Mouse (Mus musculus): ENCODE results near the gene Lurap1l. TPM values are rescaled to one million over a fixed set of nuclear protein-coding genes. Genes with fewer than 3 reads are reported as not detected.
"Not testable (repeated sequence)": the region's sequence is repeated elsewhere in the genome, so short reads cannot be mapped to it uniquely, and the experiment has no call there.

The Lurap1l gene
- polyA plus RNA-seq, 1 experiment from 2014 or later = 4.4 TPM

- DNase-seq (ENCODE audit: low spot score) = not testable (repeated sequence)
Measured at GRCm38 (mm10) chr4:80917128-80917527, 6.7 kb downstream of the Lurap1l start.

GRCm38 (mm10) chr4:80917812-80918211 is 7.4 kb downstream of the Lurap1l start:
- no peak for DNase-seq (ENCODE audit: low spot score)

- DNase-seq (ENCODE audit: low spot score) = no peak
Measured at GRCm38 (mm10) chr4:80918526-80919129, 8.2 kb downstream of the Lurap1l start.

- no peak for DNase-seq (ENCODE audit: low spot score)
Measured at GRCm38 (mm10) chr4:80919217-80919867, 8.9 kb downstream of the Lurap1l start.

GRCm38 (mm10) chr4:80921646-80922489 is 11.4 kb downstream of the Lurap1l start:
- no peak for DNase-seq (ENCODE audit: low spot score)

- no peak for DNase-seq (ENCODE audit: low spot score)
Measured at GRCm38 (mm10) chr4:80922654-80923053, 12.2 kb downstream of the Lurap1l start.

- no peak for DNase-seq (ENCODE audit: low spot score)
Measured at GRCm38 (mm10) chr4:80924815-80925214, 14.4 kb downstream of the Lurap1l start.

GRCm38 (mm10) chr4:80925752-80926519 is 15.5 kb downstream of the Lurap1l start:
- DNase-seq (ENCODE audit: low spot score) = no peak

GRCm38 (mm10) chr4:80934749-80935148 is 24.3 kb downstream of the Lurap1l start:
- DNase-seq (ENCODE audit: low spot score) = no peak

- no peak for DNase-seq (ENCODE audit: low spot score)
Measured at GRCm38 (mm10) chr4:80939115-80939514, 28.7 kb downstream of the Lurap1l start.

GRCm38 (mm10) chr4:80940946-80941345 is 30.5 kb downstream of the Lurap1l start:
- no peak for DNase-seq (ENCODE audit: low spot score)

- DNase-seq (ENCODE audit: low spot score) = no peak
Measured at GRCm38 (mm10) chr4:80941978-80942377, 31.5 kb downstream of the Lurap1l start.

GRCm38 (mm10) chr4:80944605-80945004 is 34.2 kb downstream of the Lurap1l start:
- DNase-seq (ENCODE audit: low spot score) = no peak

GRCm38 (mm10) chr4:80949110-80949509 is 38.7 kb downstream of the Lurap1l start:
- no peak for DNase-seq (ENCODE audit: low spot score)

GRCm38 (mm10) chr4:80949720-80950119 is 39.3 kb downstream of the Lurap1l start:
- no peak for DNase-seq (ENCODE audit: low spot score)

- DNase-seq (ENCODE audit: low spot score) = no peak
Measured at GRCm38 (mm10) chr4:80950280-80950781, 39.9 kb downstream of the Lurap1l start.

GRCm38 (mm10) chr4:80952653-80953052 is 42.2 kb downstream of the Lurap1l start:
- no peak for DNase-seq (ENCODE audit: low spot score)

GRCm38 (mm10) chr4:80955942-80956341 is 45.5 kb downstream of the Lurap1l start:
- DNase-seq (ENCODE audit: low spot score) = no peak

- no peak for DNase-seq (ENCODE audit: low spot score)
Measured at GRCm38 (mm10) chr4:80967526-80967925, 57.1 kb downstream of the Lurap1l start.

GRCm38 (mm10) chr4:80971846-80972245 is 61.4 kb downstream of the Lurap1l start:
- no peak for DNase-seq (ENCODE audit: low spot score)

- no peak for DNase-seq (ENCODE audit: low spot score)
Measured at GRCm38 (mm10) chr4:80973896-80974295, 63.5 kb downstream of the Lurap1l start.
